Mouse (Mus musculus): Measurements from ENCODE around the gene Cela3b. TPM values are rescaled to one million over a fixed set of nuclear protein-coding genes. Genes with fewer than 3 reads are reported as not detected.

Gene Cela3b
- polyA plus RNA-seq, 1 experiment from 2014 or later = not detected

GRCm38 (mm10) chr4:137409691-137410090 lies 20.6 kb downstream of the Cela3b start, which contains the start of gene Cela3a:
Cela3a (minus strand) TSS chr4:137409791.
- DNase-seq (ENCODE audit: low spot score) (no peak), ATAC-seq (replicated peaks; ENCODE audit: low FRiP score, low read depth) (no peak)
- H3K9ac ChIP-seq (ENCODE audit: low read depth, low read length) = no peak within 1 kb of the TSS
- H3K9me3 ChIP-seq (replicated peaks; ENCODE audit: low read length) = no peaks in the 10 kb centered on the region
- no peak within 1 kb of the TSS for H3K4me3 ChIP-seq (replicated peaks; ENCODE audit: low read depth, low read length)
- H3K4me2 ChIP-seq (ENCODE audit: low read length) = no peak within 1 kb of the TSS
- H3K36me3 ChIP-seq (ENCODE audit: insufficient read depth, low read length) = no peaks in the 10 kb centered on the region
- no peak for TF ChIP-seq CTCF (IDR thresholded peaks at IDR 0.05; ENCODE audit: low read depth)
- no peaks in the 10 kb centered on the region for H3K4me1 ChIP-seq (replicated peaks; ENCODE audit: insufficient read depth, low read length)
- no peak within 1 kb of the TSS for H3K27ac ChIP-seq
- no peaks in the 10 kb centered on the region for H3K27me3 ChIP-seq (ENCODE audit: insufficient read depth, low read length)
- 91% methylated on average over 5 of the region's 5 CpGs for WGBS

GRCm38 (mm10) chr4:137405571-137405970 lies 24.8 kb downstream of the Cela3b start:
- no peak overlapping the region for H3K4me3 ChIP-seq (replicated peaks; ENCODE audit: low read depth, low read length)
- no peak overlapping the region for H3K27ac ChIP-seq
- DNase-seq (ENCODE audit: low spot score) = no peak
- TF ChIP-seq CTCF (IDR thresholded peaks at IDR 0.05; ENCODE audit: low read depth) = no peak
- H3K9me3 ChIP-seq (replicated peaks; ENCODE audit: low read length) = no peaks in the 10 kb centered on the region
- H3K36me3 ChIP-seq (ENCODE audit: insufficient read depth, low read length) = no peaks in the 10 kb centered on the region
- WGBS = 87% methylated on average over 3 of the region's 3 CpGs
- H3K4me2 ChIP-seq (ENCODE audit: low read length) = no peak overlapping the region
- H3K4me1 ChIP-seq (replicated peaks; ENCODE audit: insufficient read depth, low read length) = no peaks in the 10 kb centered on the region
- H3K9ac ChIP-seq (ENCODE audit: low read depth, low read length) = no peak overlapping the region
- H3K27me3 ChIP-seq (ENCODE audit: insufficient read depth, low read length) = no peaks in the 10 kb centered on the region
- no peak for ATAC-seq (replicated peaks; ENCODE audit: low FRiP score, low read depth)

GRCm38 (mm10) chr4:137396641-137397525 lies 33.5 kb downstream of the Cela3b start:
- Histone ChIP-seq H3K27ac (0 out of 2 replicates have a peak overlapping the region, but pooled peaks have one; percentile 31), H3K36me3 (ENCODE audit: insufficient read depth, low read length) (no peaks in the 10 kb centered on the region), H3K9me3 (replicated peaks; ENCODE audit: low read length) (no peaks in the 10 kb centered on the region), H3K4me3 (replicated peaks; ENCODE audit: low read depth, low read length) (no peak overlapping the region), H3K9ac (ENCODE audit: low read depth, low read length) (no peak overlapping the region), H3K27me3 (ENCODE audit: insufficient read depth, low read length) (no peaks in the 10 kb centered on the region), H3K4me2 (ENCODE audit: low read length) (no peak overlapping the region), H3K4me1 (replicated peaks; ENCODE audit: insufficient read depth, low read length) (0 out of 2 replicates have a peak, but pooled peaks cover 6% of the 10 kb centered on the region)
- WGBS = 64% methylated on average over 15 of the region's 15 CpGs
- no peak for TF ChIP-seq CTCF (IDR thresholded peaks at IDR 0.05; ENCODE audit: low read depth)
- ATAC-seq (replicated peaks; ENCODE audit: low FRiP score, low read depth) (no peak; the same call in 1 of the 2 replicates), DNase-seq (ENCODE audit: low spot score) (no peak)

- H3K9ac ChIP-seq (ENCODE audit: low read depth, low read length) = 0 out of 2 replicates have a peak overlapping the region, but pooled peaks have one; percentile 9
- H3K27ac ChIP-seq = peak overlapping the region; percentile 50; the same call in 1 of the 2 replicates
- no peak for TF ChIP-seq CTCF (IDR thresholded peaks at IDR 0.05; ENCODE audit: low read depth)
- H3K36me3 ChIP-seq (ENCODE audit: insufficient read depth, low read length) = no peaks in the 10 kb centered on the region
- no peak for DNase-seq (ENCODE audit: low spot score)
- no peak for ATAC-seq (replicated peaks; ENCODE audit: low FRiP score, low read depth)
- H3K4me1 ChIP-seq (replicated peaks; ENCODE audit: insufficient read depth, low read length) = 0 out of 2 replicates have a peak, but pooled peaks cover 10% of the 10 kb centered on the region
- H3K4me3 ChIP-seq (replicated peaks; ENCODE audit: low read depth, low read length) = no peak overlapping the region
- no peak overlapping the region for H3K4me2 ChIP-seq (ENCODE audit: low read length)
- no peaks in the 10 kb centered on the region for H3K9me3 ChIP-seq (replicated peaks; ENCODE audit: low read length)
- H3K27me3 ChIP-seq (ENCODE audit: insufficient read depth, low read length) = no peaks in the 10 kb centered on the region
- 52% methylated on average over 9 of the region's 9 CpGs for WGBS
Observed at GRCm38 (mm10) chr4:137393378-137394135, 36.8 kb downstream of the Cela3b start.

- Histone ChIP-seq H3K9ac (ENCODE audit: low read depth, low read length) (0 out of 2 replicates have a peak overlapping the region, but pooled peaks have one; percentile 9), H3K27me3 (ENCODE audit: insufficient read depth, low read length) (no peaks in the 10 kb centered on the region), H3K27ac (peak overlapping the region; percentile 50), H3K9me3 (replicated peaks; ENCODE audit: low read length) (no peaks in the 10 kb centered on the region), H3K4me1 (replicated peaks; ENCODE audit: insufficient read depth, low read length) (0 out of 2 replicates have a peak, but pooled peaks cover 10% of the 10 kb centered on the region), H3K36me3 (ENCODE audit: insufficient read depth, low read length) (no peaks in the 10 kb centered on the region), H3K4me2 (ENCODE audit: low read length) (no peak overlapping the region), H3K4me3 (replicated peaks; ENCODE audit: low read depth, low read length) (no peak overlapping the region)
- peak; percentile 50 for ATAC-seq (replicated peaks; ENCODE audit: low FRiP score, low read depth)
- TF ChIP-seq CTCF (IDR thresholded peaks at IDR 0.05; ENCODE audit: low read depth) = no peak
- DNase-seq (ENCODE audit: low spot score) = no peak
- WGBS = 56% methylated on average over 9 of the region's 9 CpGs
Observed at GRCm38 (mm10) chr4:137392874-137393273, 37.5 kb downstream of the Cela3b start.

GRCm38 (mm10) chr4:137391287-137391686 lies 39.1 kb downstream of the Cela3b start:
- Histone ChIP-seq H3K4me2 (ENCODE audit: low read length) (no peak overlapping the region), H3K27me3 (ENCODE audit: insufficient read depth, low read length) (no peaks in the 10 kb centered on the region), H3K9me3 (replicated peaks; ENCODE audit: low read length) (no peaks in the 10 kb centered on the region), H3K27ac (no peak overlapping the region), H3K4me1 (replicated peaks; ENCODE audit: insufficient read depth, low read length) (0 out of 2 replicates have a peak, but pooled peaks cover 13% of the 10 kb centered on the region), H3K9ac (ENCODE audit: low read depth, low read length) (no peak overlapping the region), H3K4me3 (replicated peaks; ENCODE audit: low read depth, low read length) (no peak overlapping the region), H3K36me3 (ENCODE audit: insufficient read depth, low read length) (no peaks in the 10 kb centered on the region)
- peak; percentile 55 for TF ChIP-seq CTCF (IDR thresholded peaks at IDR 0.05; ENCODE audit: low read depth)
- no peak for ATAC-seq (replicated peaks; ENCODE audit: low FRiP score, low read depth)
- 89% methylated on average over 3 of the region's 3 CpGs for WGBS
- DNase-seq (ENCODE audit: low spot score) = no peak
